Comparison of ENCODE assay signal across 8 mouse cellular contexts in genomic region chrX:36830271-36830670, GRCm38 (mm10). TPM values are rescaled to one million over a fixed set of nuclear protein-coding genes. Genes with fewer than 3 reads are reported as not detected.
DNase-seq lines count a peak whose midpoint lies in the region; ATAC-seq and TF ChIP-seq lines count a peak whose summit lies in the region.

No protein-coding gene starts in this region.

- H3K4me1 ChIP-seq in midbrain, embryonic 14.5 days (ENCODE audit: control insufficient read depth, insufficient read depth, low read length) = no peaks in the 10 kb centered on the region
- H3K4me1 ChIP-seq in midbrain, embryonic 13.5 days (replicated peaks) = 0 out of 2 replicates have a peak, but pooled peaks cover 4% of the 10 kb centered on the region
- H3K4me1 ChIP-seq in lung, adult 2 months (ENCODE audit: control insufficient read depth, insufficient read depth, low read length) = no peaks in the 10 kb centered on the region
- H3K4me1 ChIP-seq in midbrain, embryonic 10.5 days = peaks cover 13% of the 10 kb centered on the region

- H3K9me3 ChIP-seq in midbrain, embryonic 14.5 days (ENCODE audit: control insufficient read depth, low read length) = no peaks in the 10 kb centered on the region
- no peaks in the 10 kb centered on the region for H3K9me3 ChIP-seq in midbrain, embryonic 13.5 days
- H3K9me3 ChIP-seq in midbrain, embryonic 10.5 days (replicated peaks) = no peaks in the 10 kb centered on the region; the same call in 1 of the 2 replicates

- ATAC-seq in midbrain, embryonic 14.5 days (ENCODE audit: low FRiP score, low TSS enrichment) = no peak
- ATAC-seq in midbrain, embryonic 13.5 days = no peak
- ATAC-seq in monocyte, adult 5-6 weeks (replicated peaks; ENCODE audit: insufficient number of reproducible peaks, low FRiP score, low TSS enrichment, poor library complexity, severe bottlenecking) = no peak

- H3K9ac ChIP-seq in midbrain, embryonic 14.5 days (replicated peaks; ENCODE audit: low read length) = no peak overlapping the region
- H3K9ac ChIP-seq in midbrain, embryonic 13.5 days (replicated peaks) = no peak overlapping the region

- H3K27me3 ChIP-seq in midbrain, embryonic 14.5 days (ENCODE audit: control insufficient read depth, insufficient read depth, low read length) = no peaks in the 10 kb centered on the region
- H3K27me3 ChIP-seq in midbrain, embryonic 13.5 days = no peaks in the 10 kb centered on the region
- no peaks in the 10 kb centered on the region for H3K27me3 ChIP-seq in midbrain, embryonic 10.5 days (ENCODE audit: low read depth, poor library complexity, severe bottlenecking)

- H3K4me2 ChIP-seq in midbrain, embryonic 14.5 days (ENCODE audit: low read length) = no peak overlapping the region
- H3K4me2 ChIP-seq in midbrain, embryonic 13.5 days (replicated peaks) = no peak overlapping the region

- no peak for TF ChIP-seq POLR2A in lung, adult 2 months (IDR thresholded peaks at IDR 0.05; ENCODE audit: borderline replicate concordance, extremely low read depth, low read depth, low read length)

- H3K27ac ChIP-seq in midbrain, embryonic 14.5 days (replicated peaks; ENCODE audit: low read depth, low read length) = no peak overlapping the region
- no peak overlapping the region for H3K27ac ChIP-seq in midbrain, embryonic 13.5 days
- H3K27ac ChIP-seq in midbrain, embryonic 10.5 days (replicated peaks) = no peak overlapping the region

- peak; percentile 62 for DNase-seq in midbrain, embryonic 14.5 days
- DNase-seq in adrenal gland, adult 8-10 months = peak; percentile 66
- DNase-seq in gastrocnemius, postnatal 14 days = peak; percentile 58
- DNase-seq in lung, adult 2 months = no peak
- DNase-seq in midbrain, embryonic 10.5 days (ENCODE audit: low spot score) = no peak
- no peak for DNase-seq in thymus, postnatal 0 days (ENCODE audit: low spot score)

- intact Hi-C loops in gastrocnemius, postnatal 14 days (cut with DNase I; ENCODE audit: low total_unique reads) = loop anchor here (5.0 to 10.0 kb wide), 2 partner anchors 68 to 75 kb away; partner anchors contain the start of gene Nkrf

- peak; percentile 6; the same call in 1 of the 2 replicates for TF ChIP-seq CTCF in lung, adult 2 months (IDR thresholded peaks at IDR 0.05; ENCODE audit: insufficient read depth, low read length)

- no peak overlapping the region for H3K4me3 ChIP-seq in midbrain, embryonic 14.5 days (replicated peaks; ENCODE audit: low read depth, low read length)
- H3K4me3 ChIP-seq in midbrain, embryonic 13.5 days (replicated peaks) = no peak overlapping the region
- H3K4me3 ChIP-seq in lung, adult 2 months (replicated peaks; ENCODE audit: extremely low read depth, low read depth, low read length) = no peak overlapping the region
- no peak overlapping the region for H3K4me3 ChIP-seq in midbrain, embryonic 10.5 days

- no peaks in the 10 kb centered on the region for H3K36me3 ChIP-seq in midbrain, embryonic 14.5 days (ENCODE audit: control insufficient read depth, insufficient read depth, low read length)
- no peaks in the 10 kb centered on the region for H3K36me3 ChIP-seq in midbrain, embryonic 13.5 days
- no peaks in the 10 kb centered on the region for H3K36me3 ChIP-seq in midbrain, embryonic 10.5 days

- 41% methylated on average over 5 of the region's 5 CpGs for WGBS in midbrain, embryonic 14.5 days
- whole genome bisulfite sequencing in midbrain, embryonic 13.5 days = 41% methylated on average over 5 of the region's 5 CpGs
- 36% methylated on average over 5 of the region's 5 CpGs for WGBS in lung, adult 2 months
- WGBS in midbrain, embryonic 10.5 days = 57% methylated on average over 5 of the region's 5 CpGs

RNA-seq across cellular contexts. Expression of gene Slc25a5, which starts 34.8 kb away (rescaled TPM):
- 552 and 571 TPM in 2 replicates for polyA plus RNA-seq in midbrain, embryonic 14.5 days (2014; fragmentation: Nextera tagmentation; extraction: Ambion mirVana)
- polyA plus RNA-seq in midbrain, embryonic 13.5 days (2015; fragmentation: Nextera tagmentation; extraction: Ambion mirVana) = 594 and 615 TPM in 2 replicates
- 100 to 1,000 TPM; 317 to 419 (median 366) TPM for total RNA-seq in adrenal gland, adult 8-10 months (2022)
- total RNA-seq in gastrocnemius, postnatal 14 days (2021) = 100 to 1,000 TPM; 163 to 168 TPM
- 299 and 343 TPM in 2 replicates for polyA plus RNA-seq in lung, adult 2 months (2012; rRNA removed)
- total RNA-seq in monocyte, adult 5-6 weeks (2017) = 373 to 641 TPM (median 606 TPM) in 3 replicates
- polyA plus RNA-seq in midbrain, embryonic 10.5 days (2016; fragmentation: Nextera tagmentation; extraction: Ambion mirVana) = 854 and 880 TPM in 2 replicates
- 1,172 and 1,231 TPM in 2 replicates for polyA plus RNA-seq in thymus, postnatal 0 days (2015; fragmentation: Nextera tagmentation; extraction: Ambion mirVana)

RNA-seq across cellular contexts. Expression of gene Ube2a, which starts 43.4 kb away (rescaled TPM):
- polyA plus RNA-seq in midbrain, embryonic 14.5 days (2014; fragmentation: Nextera tagmentation; extraction: Ambion mirVana) = 130 and 132 TPM in 2 replicates
- polyA plus RNA-seq in midbrain, embryonic 13.5 days (2015; fragmentation: Nextera tagmentation; extraction: Ambion mirVana) = 117 and 121 TPM in 2 replicates
- 10 to 100 TPM; 51.4 to 63.9 (median 55.7) TPM for total RNA-seq in adrenal gland, adult 8-10 months (2022)
- total RNA-seq in gastrocnemius, postnatal 14 days (2021) = 10 to 100 TPM; 36.8 to 38.6 TPM
- 23.1 and 27.1 TPM in 2 replicates for polyA plus RNA-seq in lung, adult 2 months (2012; rRNA removed)
- total RNA-seq in monocyte, adult 5-6 weeks (2017) = 21.9 to 37.5 TPM (median 22.4 TPM) in 3 replicates
- 131 TPM in 2 replicates for polyA plus RNA-seq in midbrain, embryonic 10.5 days (2016; fragmentation: Nextera tagmentation; extraction: Ambion mirVana)
- 198 and 205 TPM in 2 replicates for polyA plus RNA-seq in thymus, postnatal 0 days (2015; fragmentation: Nextera tagmentation; extraction: Ambion mirVana)

RNA-seq across cellular contexts. Expression of gene C330007P06Rik, which starts 43.6 kb away (rescaled TPM):
- polyA plus RNA-seq in midbrain, embryonic 14.5 days (2014; fragmentation: Nextera tagmentation; extraction: Ambion mirVana) = 15.7 and 23.0 TPM in 2 replicates
- 18.9 and 21.6 TPM in 2 replicates for polyA plus RNA-seq in midbrain, embryonic 13.5 days (2015; fragmentation: Nextera tagmentation; extraction: Ambion mirVana)
- 10 to 100 TPM; 49.0 to 54.6 (median 52.2) TPM for total RNA-seq in adrenal gland, adult 8-10 months (2022)
- 10 to 100 TPM; 11.3 to 11.7 TPM for total RNA-seq in gastrocnemius, postnatal 14 days (2021)
- 18.6 and 22.7 TPM in 2 replicates for polyA plus RNA-seq in lung, adult 2 months (2012; rRNA removed)
- 62.8 to 68.6 TPM (median 66.6 TPM) in 3 replicates for total RNA-seq in monocyte, adult 5-6 weeks (2017)
- polyA plus RNA-seq in midbrain, embryonic 10.5 days (2016; fragmentation: Nextera tagmentation; extraction: Ambion mirVana) = 30.9 and 32.1 TPM in 2 replicates
- 28.5 and 29.7 TPM in 2 replicates for polyA plus RNA-seq in thymus, postnatal 0 days (2015; fragmentation: Nextera tagmentation; extraction: Ambion mirVana)

Comparison
In these comparisons a context has a peak if more than half of its experiments do, and no peak if none do; other contexts are left out.
1. DNase-seq: peak in midbrain, embryonic 14.5 days (single experiment), adrenal gland, adult 8-10 months (single experiment) and gastrocnemius, postnatal 14 days (single experiment); none in lung, adult 2 months (single experiment), midbrain, embryonic 10.5 days (single experiment) and thymus, postnatal 0 days (single experiment).